Mouse (Mus musculus): ENCODE results near the gene Flnb.

Gene Flnb

GRCm38 (mm10) chr14:7826151-7826937 lies 8.6 kb downstream of the Flnb start:
- DNase-seq, result no peak

DNA sequence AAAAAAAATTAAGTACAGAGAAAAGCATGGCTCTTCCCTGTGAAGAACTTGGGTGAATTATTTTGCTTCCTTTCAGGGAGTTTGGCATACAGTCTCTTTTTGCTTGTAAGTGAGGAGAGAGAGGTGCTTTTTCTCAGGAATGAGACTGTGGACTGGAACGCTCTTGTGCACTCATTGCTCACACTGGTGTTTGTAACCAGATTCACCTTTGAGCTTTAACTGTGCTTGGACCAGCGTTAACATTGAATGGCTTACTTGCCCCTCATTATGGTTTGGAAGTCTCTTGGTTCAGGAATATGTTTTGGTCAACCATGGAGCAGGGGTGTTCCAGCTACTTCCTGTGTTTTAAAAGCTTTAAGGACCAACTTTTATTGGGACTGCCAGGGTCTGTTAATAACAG lies 11.4 kb downstream of the Flnb start:
- DNase-seq, result no peak

DNA sequence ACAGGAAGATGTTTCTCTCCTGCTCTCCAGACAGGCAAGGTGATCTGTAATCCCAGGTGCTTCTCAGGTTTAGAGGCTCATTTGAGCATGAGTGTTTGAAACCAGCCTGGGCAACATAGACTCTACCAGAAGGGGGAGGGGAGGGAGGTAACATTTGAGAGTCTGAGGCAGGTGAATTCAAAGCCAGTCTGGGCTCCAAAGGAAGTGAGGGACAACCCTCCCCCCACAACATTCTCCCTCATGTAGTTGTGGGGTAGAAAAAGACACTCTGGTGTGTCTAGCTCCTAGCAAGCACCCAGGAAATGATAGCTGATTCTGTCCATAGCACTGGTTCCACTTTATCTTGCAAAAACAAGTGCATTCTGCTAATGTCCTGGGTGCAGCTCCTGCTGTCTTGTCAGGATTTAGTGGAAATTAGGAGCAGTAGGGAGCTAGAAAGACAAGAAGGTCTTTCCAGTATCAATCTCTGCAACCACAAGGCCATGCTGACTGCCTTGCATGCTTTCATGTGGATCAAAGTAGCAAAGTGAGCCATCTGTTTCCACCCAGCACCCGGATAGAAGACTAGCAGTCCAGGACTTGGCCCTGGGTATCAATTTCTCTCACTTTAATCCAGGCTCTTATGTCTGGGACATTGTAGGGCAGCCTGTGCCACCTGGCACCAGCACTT lies 14.1 kb downstream of the Flnb start:
- DNase-seq, result no peak

- DNase-seq, result no peak
Measured at GRCm38 (mm10) chr14:7832440-7832783, 14.7 kb downstream of the Flnb start.

DNA sequence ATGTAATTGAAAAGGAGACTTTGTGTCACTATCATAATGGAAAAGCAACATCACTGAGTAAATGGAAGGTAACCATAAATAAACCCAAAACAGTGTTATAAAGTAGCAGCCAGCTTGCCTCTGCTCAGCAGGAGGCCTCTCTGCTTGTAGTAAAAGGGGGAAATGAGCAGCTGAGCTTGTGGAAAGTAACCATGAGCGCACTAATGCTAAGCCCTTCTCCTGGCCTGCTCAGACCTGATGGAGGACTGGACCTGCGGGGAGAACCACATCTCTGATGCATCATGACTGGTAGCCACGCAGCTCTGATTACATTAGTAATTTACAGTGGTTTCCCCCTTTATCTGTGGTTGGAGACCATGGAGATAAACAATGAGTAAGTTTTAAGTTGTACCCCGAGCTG lies 15.7 kb downstream of the Flnb start:
- no peak for DNase-seq

- DNase-seq, result no peak
Measured at GRCm38 (mm10) chr14:7838564-7839089, 20.9 kb downstream of the Flnb start.

GRCm38 (mm10) chr14:7839950-7840514 lies 22.3 kb downstream of the Flnb start:
- no peak for DNase-seq

DNA sequence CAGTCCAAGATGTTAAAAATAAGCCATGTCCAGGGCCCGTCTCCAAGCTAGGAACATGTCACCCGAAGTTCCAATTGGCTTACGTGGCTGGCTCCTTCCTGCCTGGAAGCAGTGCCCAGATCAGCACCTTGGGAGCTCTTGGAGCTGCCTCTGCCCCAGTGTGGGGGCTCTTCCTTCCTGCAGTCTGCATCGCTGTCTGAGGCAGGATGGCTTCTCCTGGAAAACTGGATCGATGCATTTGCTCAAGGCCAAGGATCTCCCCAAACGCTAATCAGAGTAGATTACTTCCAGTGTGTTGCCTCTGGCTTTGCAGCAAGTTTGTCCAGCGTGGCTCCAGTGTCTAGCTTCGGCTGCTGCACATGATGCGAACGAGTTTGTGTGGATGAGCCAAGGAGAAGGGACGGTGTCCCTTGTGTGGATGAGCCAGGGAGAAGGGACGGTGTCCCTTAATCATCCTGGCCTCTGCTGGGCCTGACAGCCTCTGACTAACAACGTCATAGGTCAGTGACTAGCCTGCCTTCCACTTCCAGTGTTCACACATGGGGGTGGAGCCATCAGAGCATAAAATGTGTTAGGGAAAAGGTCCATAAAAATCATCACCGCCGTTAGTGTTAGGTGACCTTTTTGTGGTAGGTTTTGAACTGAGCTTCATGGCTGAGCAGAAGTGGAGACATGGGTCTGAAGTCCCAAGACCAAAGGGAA lies 25.0 kb downstream of the Flnb start:
- no peak for DNase-seq

DNA sequence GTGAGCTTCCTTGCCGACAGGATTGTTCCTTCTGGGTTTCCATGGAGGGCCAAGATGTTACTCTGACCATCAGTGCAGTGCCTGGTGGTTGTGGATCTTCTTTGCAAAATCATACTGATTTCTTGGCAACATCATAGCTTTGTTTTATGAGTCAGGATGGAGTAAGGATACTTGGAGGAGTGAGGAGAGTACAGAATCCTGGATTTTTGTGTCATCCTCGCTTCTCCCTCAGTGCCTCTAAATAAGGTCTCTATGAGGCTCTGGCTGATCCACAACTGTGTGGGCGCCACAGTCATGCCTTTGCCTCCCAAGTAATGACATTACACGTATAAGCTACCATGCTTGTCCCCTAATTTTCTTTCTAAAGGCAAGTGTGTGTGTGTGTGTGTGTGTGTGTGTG lies 28.9 kb downstream of the Flnb start:
- DNase-seq, result no peak

GRCm38 (mm10) chr14:7847746-7848232 lies 30.0 kb downstream of the Flnb start:
- no peak for DNase-seq

- no peak for DNase-seq
Measured at GRCm38 (mm10) chr14:7850913-7851312, 33.2 kb downstream of the Flnb start.

DNA sequence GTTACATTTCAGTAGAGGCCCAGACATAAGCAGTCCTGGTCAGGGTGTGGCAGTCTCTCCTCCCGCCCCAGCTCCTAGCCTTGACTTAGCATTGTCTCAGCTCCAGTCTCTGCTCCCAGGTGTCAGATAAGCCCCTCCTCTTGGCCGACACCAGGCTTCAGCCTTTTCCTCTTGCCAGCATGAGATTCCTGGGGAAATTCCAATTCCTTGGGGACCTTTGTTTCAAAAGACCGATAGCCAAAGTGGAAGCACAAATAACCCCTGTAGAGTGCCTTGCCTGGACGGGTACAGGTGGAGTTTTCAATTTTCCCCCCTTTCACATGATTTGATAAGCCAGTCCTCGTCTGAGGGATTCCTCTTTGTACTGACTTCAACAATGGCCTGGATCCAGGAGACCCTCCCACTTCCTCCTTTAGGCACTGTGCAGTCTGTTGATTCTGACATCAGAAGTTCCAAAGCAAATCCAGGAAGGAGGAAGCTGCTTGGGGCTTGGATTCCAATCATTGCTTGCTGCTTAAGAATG lies 33.8 kb downstream of the Flnb start:
- DNase-seq, result peak; percentile 74

- peak; percentile 20 for DNase-seq
Measured at GRCm38 (mm10) chr14:7853691-7854090, 35.9 kb downstream of the Flnb start.

- no peak for DNase-seq
Measured at GRCm38 (mm10) chr14:7854366-7854765, 36.6 kb downstream of the Flnb start.

GRCm38 (mm10) chr14:7855101-7855500 lies 37.3 kb downstream of the Flnb start:
- DNase-seq, result no peak

DNA sequence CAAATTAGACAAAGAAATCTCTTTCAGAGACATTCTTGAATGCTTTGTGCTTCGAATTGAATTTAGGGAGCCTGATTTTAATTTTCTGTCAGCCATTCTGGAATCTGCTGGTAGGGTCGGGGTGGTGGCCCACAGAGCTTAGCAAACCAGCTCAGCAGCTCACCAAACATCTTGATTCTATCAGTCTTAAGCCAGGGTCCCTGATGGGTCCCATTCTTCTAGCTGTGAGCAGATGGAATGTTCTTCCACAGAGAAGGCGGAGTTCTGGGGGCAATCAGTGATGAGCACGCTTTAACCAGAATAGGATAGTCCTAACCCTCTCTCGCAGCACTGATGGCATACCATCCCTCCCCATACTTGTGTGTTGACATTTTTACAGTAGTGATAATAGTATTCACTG lies 37.7 kb downstream of the Flnb start:
- no peak for DNase-seq

GRCm38 (mm10) chr14:7856348-7856747 lies 38.6 kb downstream of the Flnb start:
- DNase-seq, result no peak

DNA sequence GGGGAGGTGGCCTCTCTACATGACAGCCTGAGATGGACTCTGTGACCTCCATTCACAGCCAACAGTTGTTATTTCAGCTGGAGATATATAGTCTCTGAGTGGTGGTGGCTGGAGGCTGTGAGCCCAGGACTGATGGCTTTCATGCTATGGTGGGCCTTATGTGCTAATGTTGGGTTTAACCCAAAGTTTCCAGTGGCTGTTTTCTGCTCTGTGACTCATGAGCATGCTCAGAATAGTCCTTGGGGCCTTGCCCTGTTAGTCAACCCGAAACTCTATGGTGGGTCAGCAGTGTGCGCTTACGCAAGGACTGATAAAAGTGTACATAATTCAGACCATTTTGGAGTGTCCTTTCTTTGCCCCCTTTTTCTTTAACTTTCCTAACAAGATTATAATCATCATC lies 40.1 kb downstream of the Flnb start:
- DNase-seq, result no peak

DNA sequence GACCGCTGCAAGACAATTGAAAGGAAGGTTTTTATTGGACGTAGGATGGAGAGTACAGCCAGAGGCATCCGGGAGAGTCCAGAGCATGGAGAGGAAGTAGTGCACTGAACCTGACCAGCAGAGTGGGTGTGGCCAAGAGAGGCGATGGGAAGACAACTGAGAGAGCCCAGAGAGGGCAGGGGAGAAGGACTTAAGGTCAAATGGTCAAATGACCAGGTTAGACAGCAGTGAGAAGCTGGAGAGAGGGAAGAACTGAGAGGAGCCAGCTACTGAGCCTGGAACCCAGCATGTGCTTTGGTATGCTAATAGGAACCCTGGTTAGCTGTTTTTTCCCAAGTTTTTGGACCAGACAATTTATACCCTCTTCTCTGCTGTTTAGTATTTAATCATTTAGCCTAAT lies 40.7 kb downstream of the Flnb start:
- DNase-seq, result no peak

DNA sequence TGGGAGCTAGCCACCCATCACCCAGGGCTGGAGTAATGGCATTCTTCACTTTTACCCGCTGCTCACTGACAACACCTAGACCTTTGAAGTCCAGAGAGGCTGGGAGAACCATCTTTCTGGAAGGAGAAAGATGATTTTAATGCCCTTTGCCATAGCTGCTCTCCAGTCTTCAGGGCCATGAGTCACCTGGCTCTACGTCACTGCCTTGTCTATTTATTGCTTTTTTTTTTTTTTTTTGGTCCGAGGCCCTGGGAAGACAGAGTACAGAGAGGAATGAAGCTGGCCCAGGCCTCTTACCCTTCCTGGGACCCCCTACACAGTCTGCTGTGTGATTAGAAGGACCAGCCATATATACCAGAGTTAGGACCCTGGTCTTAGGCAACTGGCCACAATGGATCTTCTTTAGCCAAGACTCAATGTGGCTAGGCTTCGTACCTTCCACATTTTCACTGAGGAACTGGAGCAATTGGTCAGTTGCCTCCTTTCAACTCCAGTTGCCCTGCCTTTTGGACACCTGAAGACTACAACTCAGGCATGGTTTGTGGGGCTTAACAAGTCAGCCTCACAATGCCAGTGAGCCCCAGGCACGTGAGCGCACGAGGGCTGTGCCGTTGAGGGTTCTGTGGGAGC lies 42.9 kb downstream of the Flnb start:
- DNase-seq, result no peak

GRCm38 (mm10) chr14:7861275-7861674 lies 43.5 kb downstream of the Flnb start:
- DNase-seq, result no peak

- no peak for DNase-seq
Measured at GRCm38 (mm10) chr14:7862226-7862625, 44.5 kb downstream of the Flnb start.

DNA sequence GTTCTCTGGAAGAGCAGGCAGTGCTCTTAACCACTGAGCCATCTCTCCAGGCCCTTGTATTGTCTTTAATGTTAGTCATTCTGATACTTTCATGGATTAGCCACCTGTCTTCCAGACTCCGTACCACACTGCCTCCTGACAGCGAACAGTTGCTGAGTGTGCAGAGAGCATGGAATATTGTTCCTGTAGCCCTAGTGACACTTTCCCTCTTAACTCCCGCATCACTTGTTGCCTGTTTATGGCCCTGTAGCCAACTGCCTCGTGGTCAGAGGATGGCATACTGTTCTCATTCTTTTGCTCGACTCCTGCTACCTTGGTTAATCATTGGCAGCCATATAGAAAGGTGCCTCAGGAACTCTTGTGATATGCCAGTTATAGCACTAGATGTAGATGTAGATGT lies 45.4 kb downstream of the Flnb start:
- no peak for DNase-seq

Measured in lung, postnatal 14 days (tissue).